Mouse (Mus musculus): ENCODE results near the gene Olfr370. TPM values are rescaled to one million over a fixed set of nuclear protein-coding genes. Genes with fewer than 3 reads are reported as not detected.
"Not testable (repeated sequence)": the region's sequence is repeated elsewhere in the genome, so short reads cannot be mapped to it uniquely, and the experiment has no call there.

Gene Olfr370
- polyA plus RNA-seq, 1 experiment: not detected

DNA sequence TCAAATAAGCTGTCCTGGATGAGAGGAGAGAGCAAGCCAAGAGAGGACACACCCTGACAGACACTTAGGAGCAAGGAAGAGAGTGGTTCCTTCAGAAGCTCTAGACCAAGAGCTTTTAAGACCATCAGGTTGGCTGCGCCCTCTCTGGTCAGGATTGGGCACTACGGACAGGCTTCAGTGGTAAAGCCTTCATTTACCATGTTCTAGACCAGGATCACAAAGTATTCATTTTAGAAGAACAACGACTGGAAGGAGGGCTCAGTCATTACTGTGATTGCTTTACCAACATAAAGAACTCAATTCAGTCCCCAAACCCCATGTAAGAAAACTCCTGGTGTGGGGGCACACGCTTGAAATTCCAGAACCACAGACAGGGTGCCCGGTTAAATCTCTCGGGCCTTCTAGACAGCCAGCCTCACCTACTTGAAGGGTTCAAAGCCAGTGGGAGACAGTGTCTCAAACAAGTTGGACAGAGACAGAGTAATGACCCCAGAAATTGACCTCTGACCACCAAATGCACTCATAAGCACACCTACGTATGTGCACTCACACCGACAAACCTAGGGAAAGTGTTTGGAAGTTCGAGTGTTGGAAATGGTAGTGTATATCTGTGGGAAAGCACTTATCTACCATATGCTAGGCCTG is 30.3 kb downstream of the Olfr370 start:
- Histone ChIP-seq H3K4me1 (ENCODE audit: control insufficient read depth, insufficient read depth, low read length) (peaks cover 5% of the 10 kb centered on the region), H3K27ac (ENCODE audit: insufficient read depth, low read length) (no peak overlapping the region), H3K27me3 (ENCODE audit: control insufficient read depth, insufficient read depth, low read length) (no peaks in the 10 kb centered on the region), H3K4me3 (replicated peaks; ENCODE audit: insufficient read depth, low read depth, low read length) (no peak overlapping the region)
- DNase-seq: peak; percentile 17 to 29
- peak; percentile 24; the same call in 1 of the 2 replicates for TF ChIP-seq CTCF (IDR thresholded peaks at IDR 0.05; ENCODE audit: borderline replicate concordance, insufficient read depth, low read depth, low read length)
- no peak for TF ChIP-seq POLR2A (IDR thresholded peaks at IDR 0.05; ENCODE audit: borderline replicate concordance, insufficient read depth, low read length)
- WGBS: 77% methylated on average over 9 of the region's 9 CpGs

- under 1% methylated on average over 48 of the region's 48 CpGs for WGBS
- Histone ChIP-seq H3K4me3 (replicated peaks; ENCODE audit: insufficient read depth, low read depth, low read length) (peak within 1 kb of the TSS; percentile 83), H3K27ac (ENCODE audit: insufficient read depth, low read length) (peak within 1 kb of the TSS; percentile 89), H3K4me1 (ENCODE audit: control insufficient read depth, insufficient read depth, low read length) (peaks cover 5% of the 10 kb centered on the region), H3K27me3 (ENCODE audit: control insufficient read depth, insufficient read depth, low read length) (no peaks in the 10 kb centered on the region)
- TF ChIP-seq POLR2A (IDR thresholded peaks at IDR 0.05; ENCODE audit: borderline replicate concordance, insufficient read depth, low read length): peak; percentile 22; the same call in 1 of the 2 replicates
- peak; percentile 92 for TF ChIP-seq CTCF (IDR thresholded peaks at IDR 0.05; ENCODE audit: borderline replicate concordance, insufficient read depth, low read depth, low read length)
- peak; percentile 95 to 99 for DNase-seq
Measured at GRCm38 (mm10) chr8:83566469-83567395, 31.2 kb downstream of the Olfr370 start, which contains the start of gene Ndufb7. Ndufb7 (plus strand) TSS chr8:83566671.

GRCm38 (mm10) chr8:83567668-83568067 is 32.1 kb downstream of the Olfr370 start:
- H3K4me1 ChIP-seq (ENCODE audit: control insufficient read depth, insufficient read depth, low read length): peaks cover 5% of the 10 kb centered on the region
- peak overlapping the region; percentile 83 for H3K4me3 ChIP-seq (replicated peaks; ENCODE audit: insufficient read depth, low read depth, low read length)
- WGBS: 39% methylated on average over 3 of the region's 3 CpGs
- H3K27ac ChIP-seq (ENCODE audit: insufficient read depth, low read length): no peak overlapping the region
- DNase-seq: peak; percentile 9 to 15
- H3K27me3 ChIP-seq (ENCODE audit: control insufficient read depth, insufficient read depth, low read length): no peaks in the 10 kb centered on the region
- TF ChIP-seq CTCF (IDR thresholded peaks at IDR 0.05; ENCODE audit: borderline replicate concordance, insufficient read depth, low read depth, low read length) (no peak), POLR2A (IDR thresholded peaks at IDR 0.05; ENCODE audit: borderline replicate concordance, insufficient read depth, low read length) (no peak)

GRCm38 (mm10) chr8:83568128-83568527 is 32.5 kb downstream of the Olfr370 start:
- peaks cover 5% of the 10 kb centered on the region for H3K4me1 ChIP-seq (ENCODE audit: control insufficient read depth, insufficient read depth, low read length)
- no peak overlapping the region for H3K27ac ChIP-seq (ENCODE audit: insufficient read depth, low read length)
- peak; percentile 7 to 20 for DNase-seq
- 57% methylated on average over 5 of the region's 5 CpGs for WGBS
- TF ChIP-seq POLR2A (IDR thresholded peaks at IDR 0.05; ENCODE audit: borderline replicate concordance, insufficient read depth, low read length) (no peak), CTCF (IDR thresholded peaks at IDR 0.05; ENCODE audit: borderline replicate concordance, insufficient read depth, low read depth, low read length) (no peak)
- no peak overlapping the region for H3K4me3 ChIP-seq (replicated peaks; ENCODE audit: insufficient read depth, low read depth, low read length)
- H3K27me3 ChIP-seq (ENCODE audit: control insufficient read depth, insufficient read depth, low read length): no peaks in the 10 kb centered on the region

DNA sequence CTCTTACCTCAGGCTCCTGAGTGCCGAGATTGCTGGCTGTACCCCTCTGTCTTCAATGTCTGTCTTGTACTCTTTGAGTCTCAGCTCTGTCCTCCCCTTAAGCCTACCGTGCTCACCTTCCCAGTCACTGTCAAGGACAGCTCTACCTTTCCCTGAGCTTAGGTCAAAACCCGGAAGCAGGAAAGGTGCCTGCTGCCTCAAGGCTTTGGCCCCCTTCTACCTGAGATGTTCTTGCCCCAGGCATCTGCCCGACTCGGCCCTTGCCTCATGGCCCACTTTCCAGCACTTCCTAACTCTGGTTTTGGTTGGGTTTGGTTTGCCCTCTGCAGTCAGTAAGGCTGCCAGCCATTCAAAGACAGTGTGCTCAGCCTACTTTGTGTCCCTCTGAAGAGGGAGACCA is 33.2 kb downstream of the Olfr370 start:
- DNase-seq: peak in 1 of 2 experiments; percentile 9
- Histone ChIP-seq H3K27ac (ENCODE audit: insufficient read depth, low read length) (no peak overlapping the region), H3K27me3 (ENCODE audit: control insufficient read depth, insufficient read depth, low read length) (no peaks in the 10 kb centered on the region), H3K4me3 (replicated peaks; ENCODE audit: insufficient read depth, low read depth, low read length) (no peak overlapping the region), H3K4me1 (ENCODE audit: control insufficient read depth, insufficient read depth, low read length) (peaks cover 10% of the 10 kb centered on the region)
- TF ChIP-seq POLR2A (IDR thresholded peaks at IDR 0.05; ENCODE audit: borderline replicate concordance, insufficient read depth, low read length) (no peak), CTCF (IDR thresholded peaks at IDR 0.05; ENCODE audit: borderline replicate concordance, insufficient read depth, low read depth, low read length) (no peak)
- 72% methylated on average over 5 of the region's 5 CpGs for WGBS

DNA sequence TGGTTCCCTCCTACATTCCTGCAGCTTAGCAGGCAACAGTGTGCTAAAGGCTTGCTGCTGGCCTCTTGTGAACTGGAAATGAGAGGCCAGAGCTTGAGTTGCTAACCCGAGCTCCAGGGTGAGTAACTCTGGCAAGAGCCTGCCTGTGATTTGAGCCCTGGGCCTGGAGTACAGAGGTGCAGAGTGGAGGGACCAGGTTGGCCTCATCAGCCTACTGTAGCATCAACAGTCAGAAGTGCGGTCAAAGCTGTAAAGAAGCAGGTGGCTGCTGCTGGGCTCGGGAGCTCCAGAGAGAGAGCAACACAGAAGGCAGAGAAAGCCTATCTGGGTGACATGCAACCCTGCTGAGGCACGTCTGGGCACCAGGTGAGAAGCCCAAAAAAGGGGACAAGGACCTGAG is 33.6 kb downstream of the Olfr370 start:
- Histone ChIP-seq H3K27ac (ENCODE audit: insufficient read depth, low read length) (no peak overlapping the region), H3K4me1 (ENCODE audit: control insufficient read depth, insufficient read depth, low read length) (peaks cover 12% of the 10 kb centered on the region), H3K4me3 (replicated peaks; ENCODE audit: insufficient read depth, low read depth, low read length) (no peak overlapping the region), H3K27me3 (ENCODE audit: control insufficient read depth, insufficient read depth, low read length) (no peaks in the 10 kb centered on the region)
- peak; percentile 5 to 13 for DNase-seq
- no peak for TF ChIP-seq CTCF (IDR thresholded peaks at IDR 0.05; ENCODE audit: borderline replicate concordance, insufficient read depth, low read depth, low read length)
- TF ChIP-seq POLR2A (IDR thresholded peaks at IDR 0.05; ENCODE audit: borderline replicate concordance, insufficient read depth, low read length): no peak
- 54% methylated on average over 4 of the region's 4 CpGs for WGBS

DNA sequence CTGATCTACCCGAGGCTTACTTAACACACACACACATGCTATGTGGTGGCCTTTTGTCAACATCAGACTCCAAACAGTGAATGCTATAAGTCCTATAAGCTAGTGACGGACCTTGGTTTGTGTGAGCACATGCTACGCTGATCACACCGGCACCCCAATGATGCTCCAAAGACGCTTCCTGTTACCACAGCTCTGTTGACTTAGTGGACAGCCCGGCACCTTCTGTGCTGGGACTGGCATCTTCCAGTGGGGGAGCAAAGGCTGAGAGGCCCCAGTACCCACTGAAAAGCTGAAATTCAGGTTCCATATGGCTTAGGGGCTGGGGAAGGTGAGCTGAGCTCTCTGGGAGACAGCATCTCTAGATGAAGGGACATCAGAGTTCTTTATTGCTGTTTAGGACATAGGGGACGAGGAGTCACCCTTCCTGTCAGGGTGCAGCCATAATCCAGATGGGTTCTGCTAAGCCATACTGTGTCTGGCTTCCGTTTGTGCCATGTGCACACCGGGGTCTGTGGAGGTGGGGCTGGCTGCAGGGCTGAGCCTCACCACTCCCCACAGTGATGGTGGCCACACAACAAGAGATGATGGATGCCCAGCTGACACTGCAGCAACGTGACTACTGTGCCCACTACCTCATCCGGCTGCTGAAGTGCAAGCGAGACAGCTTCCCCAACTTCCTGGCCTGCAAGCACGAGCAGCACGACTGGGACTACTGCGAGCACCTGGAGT is 34.9 kb downstream of the Olfr370 start:
- DNase-seq: peak; percentile 11 to 12
- WGBS: 62% methylated on average over 15 of the region's 15 CpGs
- Histone ChIP-seq H3K4me1 (ENCODE audit: control insufficient read depth, insufficient read depth, low read length) (peaks cover 25% of the 10 kb centered on the region), H3K27me3 (ENCODE audit: control insufficient read depth, insufficient read depth, low read length) (no peaks in the 10 kb centered on the region), H3K27ac (ENCODE audit: insufficient read depth, low read length) (no peak overlapping the region), H3K4me3 (replicated peaks; ENCODE audit: insufficient read depth, low read depth, low read length) (no peak overlapping the region)
- no peak for TF ChIP-seq POLR2A (IDR thresholded peaks at IDR 0.05; ENCODE audit: borderline replicate concordance, insufficient read depth, low read length)
- no peak for TF ChIP-seq CTCF (IDR thresholded peaks at IDR 0.05; ENCODE audit: borderline replicate concordance, insufficient read depth, low read depth, low read length)

- not testable (repeated sequence) for H3K27me3 ChIP-seq (ENCODE audit: control insufficient read depth, insufficient read depth, low read length); DNase-seq
- WGBS: 84% methylated on average over 6 of the region's 7 CpGs
Measured at GRCm38 (mm10) chr8:83571001-83571340, 35.4 kb downstream of the Olfr370 start.

More at GRCm38 (mm10) chr8:83571001-83571340, 35.4 kb downstream of the Olfr370 start:
- not testable (repeated sequence) for H3K4me3 ChIP-seq (replicated peaks; ENCODE audit: insufficient read depth, low read depth, low read length); H3K27ac ChIP-seq (ENCODE audit: insufficient read depth, low read length)
- peaks cover 30% of the 10 kb centered on the region for H3K4me1 ChIP-seq (ENCODE audit: control insufficient read depth, insufficient read depth, low read length)
